Mouse (Mus musculus) common myeloid progenitor, adult 5-6 weeks (primary cell): Measurements from ENCODE around the gene 1810009A15Rik. TPM values are rescaled to one million over a fixed set of nuclear protein-coding genes. Genes with fewer than 3 reads are reported as not detected.
A peak's percentile ranks its signal among the peaks of the same experiment; 100 is the strongest.
"Not testable (repeated sequence)": the region's sequence is repeated elsewhere in the genome, so short reads cannot be mapped to it uniquely, and the experiment has no call there.

Source experiments
- ATAC-seq: replicated peaks from 2 replicates; pipeline ENCODE4 v1.8.0; 2016; ENCODE audit warnings: low read depth, mild to moderate bottlenecking, moderate TSS enrichment, inconsistent platforms; ENCODE audit not compliant: poor library complexity, severe bottlenecking
- total RNA-seq: library from RNA; stranded (forward); fragments of 200-1000, 187-1606 nt; gene quantifications from 2 replicates; pipeline ENCODE4 v1.2.3, GENCODE M21; 2017

Gene 1810009A15Rik
- total RNA-seq, 1 experiment from 2014 or later = 53.0 TPM

- ATAC-seq = no peak
Measured at GRCm38 (mm10) chr19:8872266-8872840, 16.3 kb upstream of the 1810009A15Rik start.

- ATAC-seq = no peak
Measured at GRCm38 (mm10) chr19:8875031-8875430, 13.6 kb upstream of the 1810009A15Rik start.

- peak; percentile 99 for ATAC-seq
Measured at GRCm38 (mm10) chr19:8880311-8881033, 8.2 kb upstream of the 1810009A15Rik start, which contains the start of gene Uqcc3. TSS of gene Uqcc3 (minus strand) at chr19:8880923.

- ATAC-seq = peak; percentile 23
Measured at GRCm38 (mm10) chr19:8881034-8881392, 7.6 kb upstream of the 1810009A15Rik start.

GRCm38 (mm10) chr19:8883616-8884015 is 5.0 kb upstream of the 1810009A15Rik start, which contains the start of the genes Lbhd1 and Gm49403:
TSS of gene Lbhd1 (plus strand) at chr19:8883732.
TSS of gene Gm49403 (plus strand) at chr19:8883930.
- ATAC-seq = no peak

- no peak for ATAC-seq
Measured at GRCm38 (mm10) chr19:8886916-8887584, 1.6 kb upstream of the 1810009A15Rik start.

GRCm38 (mm10) chr19:8887585-8888463 is 829 bp upstream of the 1810009A15Rik start:
- ATAC-seq = no peak

- peak; percentile 53 for ATAC-seq
Measured at GRCm38 (mm10) chr19:8892829-8893766, 4.4 kb downstream of the 1810009A15Rik start, which contains the start of gene Ints5. TSS of gene Ints5 (plus strand) at chr19:8893005.

- no peak for ATAC-seq
Measured at GRCm38 (mm10) chr19:8895397-8895960, 6.8 kb downstream of the 1810009A15Rik start.

- not testable (repeated sequence) for ATAC-seq
Measured at GRCm38 (mm10) chr19:8896231-8896630, 7.6 kb downstream of the 1810009A15Rik start.

- ATAC-seq = peak; percentile 3; the same call in 1 of the 2 replicates
Measured at GRCm38 (mm10) chr19:8897211-8897864, 8.7 kb downstream of the 1810009A15Rik start.

GRCm38 (mm10) chr19:8897865-8898495 is 9.3 kb downstream of the 1810009A15Rik start, which contains the start of gene Ganab:
TSS of gene Ganab (plus strand) at chr19:8898071.
- peak; percentile 98 for ATAC-seq

GRCm38 (mm10) chr19:8898576-8898975 is 9.9 kb downstream of the 1810009A15Rik start:
- no peak for ATAC-seq

GRCm38 (mm10) chr19:8899079-8899478 is 10.4 kb downstream of the 1810009A15Rik start:
- no peak for ATAC-seq

- no peak for ATAC-seq
Measured at GRCm38 (mm10) chr19:8903412-8903811, 14.8 kb downstream of the 1810009A15Rik start.

- ATAC-seq = no peak
Measured at GRCm38 (mm10) chr19:8908531-8908930, 19.9 kb downstream of the 1810009A15Rik start.

GRCm38 (mm10) chr19:8911810-8912209 is 23.2 kb downstream of the 1810009A15Rik start:
- no peak for ATAC-seq
